ENCODE assay signal across 30 mouse cellular contexts in genomic region chr17:10081721-10082120, GRCm38 (mm10).
A peak's percentile ranks its signal among the peaks of the same experiment; 100 is the strongest.
DNase-seq lines count a peak whose midpoint lies in the region; ATAC-seq lines count a peak whose summit lies in the region.
"Had no signal": no experiment of that assay in that cellular context is flagged by ENCODE, and none has a peak within 500 bp of the region (broad histone marks: within the 10 kb centered on the region; RNA-seq: fewer than 3 reads in every experiment).

No protein-coding gene starts in this region.

- no peak for ATAC-seq in heart, embryonic 11.5 days (replicated peaks; ENCODE audit: insufficient number of reproducible peaks, low FRiP score, low TSS enrichment)
- no peak; the same call in 1 of the 2 replicates for ATAC-seq in hindbrain, embryonic 11.5 days (ENCODE audit: low FRiP score)
- no peak for ATAC-seq in hindbrain, embryonic 12.5 days (ENCODE audit: low FRiP score)
- no peak for ATAC-seq in midbrain, embryonic 15.5 days (replicated peaks)
- ATAC-seq in neural tube, embryonic 13.5 days (ENCODE audit: low read depth) = no peak
- ATAC-seq: activated CD4-positive, CD25-positive, alpha-beta regulatory T cell, adult 4 months; CD4-positive, CD25-positive, alpha-beta regulatory T cell, adult 4 months; forebrain, embryonic 14.5 days; Patski had no signal

- no peak overlapping the region for H3K9ac ChIP-seq in heart, embryonic 11.5 days (ENCODE audit: low read depth, low read length)
- no peak overlapping the region for H3K9ac ChIP-seq in hindbrain, embryonic 11.5 days (ENCODE audit: low read depth, low read length)
- H3K9ac ChIP-seq in hindbrain, embryonic 12.5 days = no peak overlapping the region
- no peak overlapping the region for H3K9ac ChIP-seq in midbrain, embryonic 15.5 days
- H3K9ac ChIP-seq in neural tube, embryonic 13.5 days = no peak overlapping the region
- H3K9ac ChIP-seq: embryonic facial prominence, embryonic 13.5 days; embryonic facial prominence, embryonic 15.5 days; forebrain, embryonic 12.5 days had no signal

- H3K36me3 ChIP-seq in heart, embryonic 11.5 days (ENCODE audit: control insufficient read depth, insufficient read depth, low read length) = no peaks in the 10 kb centered on the region
- H3K36me3 ChIP-seq in hindbrain, embryonic 11.5 days (ENCODE audit: control insufficient read depth, insufficient read depth, low read length) = no peaks in the 10 kb centered on the region
- H3K36me3 ChIP-seq in hindbrain, embryonic 12.5 days = no peaks in the 10 kb centered on the region
- no peaks in the 10 kb centered on the region for H3K36me3 ChIP-seq in midbrain, embryonic 10.5 days
- no peaks in the 10 kb centered on the region for H3K36me3 ChIP-seq in midbrain, embryonic 15.5 days (replicated peaks)
- no peaks in the 10 kb centered on the region for H3K36me3 ChIP-seq in neural tube, embryonic 13.5 days
- H3K36me3 ChIP-seq: embryonic facial prominence, embryonic 13.5 days; embryonic facial prominence, embryonic 15.5 days; forebrain, embryonic 10.5 days; forebrain, embryonic 12.5 days; G1E had no signal

- no peaks in the 10 kb centered on the region for H3K27me3 ChIP-seq in heart, embryonic 11.5 days (ENCODE audit: control insufficient read depth, insufficient read depth, low read length)
- no peaks in the 10 kb centered on the region for H3K27me3 ChIP-seq in hindbrain, embryonic 11.5 days (ENCODE audit: control insufficient read depth, insufficient read depth, low read length)
- no peaks in the 10 kb centered on the region for H3K27me3 ChIP-seq in hindbrain, embryonic 12.5 days
- no peaks in the 10 kb centered on the region for H3K27me3 ChIP-seq in midbrain, embryonic 10.5 days (ENCODE audit: low read depth, poor library complexity, severe bottlenecking)
- no peaks in the 10 kb centered on the region for H3K27me3 ChIP-seq in midbrain, embryonic 15.5 days (replicated peaks)
- H3K27me3 ChIP-seq in neural tube, embryonic 13.5 days = no peaks in the 10 kb centered on the region
- H3K27me3 ChIP-seq: CH12.LX; embryonic facial prominence, embryonic 13.5 days; forebrain, embryonic 12.5 days had no signal

- H3K9me3 ChIP-seq in heart, embryonic 11.5 days (replicated peaks; ENCODE audit: control insufficient read depth, low read length) = no peaks in the 10 kb centered on the region
- no peaks in the 10 kb centered on the region for H3K9me3 ChIP-seq in hindbrain, embryonic 11.5 days (ENCODE audit: control insufficient read depth, low read length)
- H3K9me3 ChIP-seq in hindbrain, embryonic 12.5 days (replicated peaks) = no peaks in the 10 kb centered on the region
- H3K9me3 ChIP-seq in midbrain, embryonic 10.5 days (replicated peaks) = 0 out of 2 replicates have a peak, but pooled peaks cover 2% of the 10 kb centered on the region
- H3K9me3 ChIP-seq in midbrain, embryonic 15.5 days = no peaks in the 10 kb centered on the region
- no peaks in the 10 kb centered on the region for H3K9me3 ChIP-seq in neural tube, embryonic 13.5 days
- H3K9me3 ChIP-seq: embryonic facial prominence, embryonic 13.5 days; embryonic facial prominence, embryonic 15.5 days; forebrain, embryonic 10.5 days; forebrain, embryonic 12.5 days; G1E had no signal

- WGBS in heart, embryonic 11.5 days (ENCODE audit: insufficient replicate concordance) = 79% methylated on average over 10 of the region's 10 CpGs
- 62% methylated on average over 10 of the region's 10 CpGs for WGBS in hindbrain, embryonic 11.5 days
- WGBS in hindbrain, embryonic 12.5 days = 56% methylated on average over 10 of the region's 10 CpGs
- 81% methylated on average over 10 of the region's 10 CpGs for WGBS in midbrain, embryonic 10.5 days
- 63% methylated on average over 10 of the region's 10 CpGs for WGBS in midbrain, embryonic 15.5 days
- WGBS in neural tube, embryonic 13.5 days = 47% methylated on average over 10 of the region's 10 CpGs

- DNase-seq in heart, adult 11 months = peak; percentile 86
- DNase-seq in hindbrain, embryonic 11.5 days (ENCODE audit: low spot score) = peak; percentile 5
- DNase-seq in midbrain, embryonic 10.5 days (ENCODE audit: low spot score) = peak; percentile 31
- no peak for DNase-seq in neural tube, embryonic 10.5 days (ENCODE audit: extremely low spot score, low spot score)
- DNase-seq: adrenal gland, adult 8-10 months; adrenal gland, postnatal 14 days; adrenal gland, postnatal 36 days; B cell, adult 2 months; cerebellum, adult 11 months; cerebellum, adult 18-20 months; cerebellum, adult 8-10 months; cerebellum, adult 9-11 months; cerebellum, postnatal 14 days; cerebellum, postnatal 36 days; embryo, embryonic 11 days had no signal

- no peak overlapping the region for H3K4me3 ChIP-seq in heart, embryonic 11.5 days (ENCODE audit: low read depth, low read length)
- H3K4me3 ChIP-seq in hindbrain, embryonic 11.5 days (ENCODE audit: low read depth, low read length) = no peak overlapping the region
- no peak overlapping the region for H3K4me3 ChIP-seq in hindbrain, embryonic 12.5 days
- no peak overlapping the region for H3K4me3 ChIP-seq in midbrain, embryonic 10.5 days
- no peak overlapping the region for H3K4me3 ChIP-seq in midbrain, embryonic 15.5 days
- H3K4me3 ChIP-seq in neural tube, embryonic 13.5 days = no peak overlapping the region
- H3K4me3 ChIP-seq: embryonic facial prominence, embryonic 13.5 days; embryonic facial prominence, embryonic 15.5 days; erythroblast, embryonic 14.5 days; forebrain, embryonic 10.5 days; forebrain, embryonic 12.5 days had no signal

- H3K4me2 ChIP-seq in heart, embryonic 11.5 days = no peak overlapping the region
- H3K4me2 ChIP-seq in hindbrain, embryonic 11.5 days (replicated peaks; ENCODE audit: low read depth, low read length) = no peak overlapping the region
- no peak overlapping the region for H3K4me2 ChIP-seq in hindbrain, embryonic 12.5 days (replicated peaks)
- no peak overlapping the region for H3K4me2 ChIP-seq in midbrain, embryonic 15.5 days
- H3K4me2 ChIP-seq in neural tube, embryonic 13.5 days = no peak overlapping the region
- H3K4me2 ChIP-seq: embryonic facial prominence, embryonic 13.5 days; embryonic facial prominence, embryonic 15.5 days; forebrain, embryonic 12.5 days had no signal

- H3K27ac ChIP-seq in heart, embryonic 11.5 days (ENCODE audit: low read depth, low read length) = no peak overlapping the region
- no peak overlapping the region for H3K27ac ChIP-seq in hindbrain, embryonic 11.5 days (ENCODE audit: low read depth, low read length)
- H3K27ac ChIP-seq in hindbrain, embryonic 12.5 days = no peak overlapping the region
- peak overlapping the region; percentile 64 for H3K27ac ChIP-seq in midbrain, embryonic 10.5 days (replicated peaks)
- no peak overlapping the region for H3K27ac ChIP-seq in midbrain, embryonic 15.5 days
- 0 out of 2 replicates have a peak overlapping the region, but pooled peaks have one; percentile 13 for H3K27ac ChIP-seq in neural tube, embryonic 13.5 days (replicated peaks)
- H3K27ac ChIP-seq: embryonic facial prominence, embryonic 13.5 days; embryonic facial prominence, embryonic 15.5 days; forebrain, embryonic 10.5 days; forebrain, embryonic 12.5 days had no signal

- peaks cover 15% of the 10 kb centered on the region for H3K4me1 ChIP-seq in heart, embryonic 11.5 days (ENCODE audit: control insufficient read depth, insufficient read depth, low read length)
- peaks cover 4% of the 10 kb centered on the region; the same call in 1 of the 2 replicates for H3K4me1 ChIP-seq in hindbrain, embryonic 11.5 days (replicated peaks; ENCODE audit: control insufficient read depth, insufficient read depth, low read length)
- H3K4me1 ChIP-seq in hindbrain, embryonic 12.5 days = peaks cover 11% of the 10 kb centered on the region
- peaks cover 37% of the 10 kb centered on the region for H3K4me1 ChIP-seq in midbrain, embryonic 10.5 days
- H3K4me1 ChIP-seq in midbrain, embryonic 15.5 days = 0 out of 2 replicates have a peak, but pooled peaks cover 4% of the 10 kb centered on the region
- H3K4me1 ChIP-seq in neural tube, embryonic 13.5 days (replicated peaks) = peaks cover 23% of the 10 kb centered on the region
- H3K4me1 ChIP-seq: embryonic facial prominence, embryonic 13.5 days had no signal

Comparison
In these comparisons a context has a peak if more than half of its experiments do, and no peak if none do; other contexts are left out.
1. H3K27ac ChIP-seq: peak in midbrain, embryonic 10.5 days (single experiment) and neural tube, embryonic 13.5 days (single experiment); none in heart, embryonic 11.5 days (single experiment), hindbrain, embryonic 11.5 days (single experiment), hindbrain, embryonic 12.5 days (single experiment) and midbrain, embryonic 15.5 days (single experiment).